Mouse (Mus musculus) stomach, postnatal 0 days (tissue): ENCODE results near the gene Gbe1.

Experiments used
- CTCF ChIP-seq: IDR thresholded peaks from 2 replicates; pipeline ENCODE4 v1.5.1; 2016; ENCODE audit warnings: antibody characterized with exemption, low read depth, mild to moderate bottlenecking, moderate library complexity
- EP300 ChIP-seq: optimal IDR thresholded peaks from 2 replicates; pipeline ENCODE3; 2016; ENCODE audit warnings: antibody characterized with exemption

GRCm38 (mm10) chr16:70421077-70421476, 107.3 kb downstream of the Gbe1 start:
- TF ChIP-seq CTCF (no peak), EP300 (no peak)
